Mouse (Mus musculus) neural tube, embryonic 13.5 days (tissue): ENCODE measurements at regions not wholly inside any gene's neighbourhood (a gene's known extent, or its start where the extent isn't known, plus 50 kb on each side); places are given as distances from the start of the nearest gene placed in this dataset.

Experiments used
- ATAC-seq: fragments of 200-750 bp; cut with Nextera tagmentation; 2 replicates; pipeline ENCODE4 v1.8.0; 2017; ENCODE audit warnings: low read depth, mild to moderate bottlenecking, moderate TSS enrichment, moderate library complexity
- H3K27ac ChIP-seq: fragments of 300-500 bp; sonication (generic); replicated peaks from 2 replicates; pipeline ENCODE4 v1.5.1; 2015; ENCODE audit warnings: moderate library complexity, mild to moderate bottlenecking, inconsistent platforms
- H3K27me3 ChIP-seq: fragments of 300-500 bp; sonication (generic); 2 replicates; pipeline ENCODE4 v1.6.1; 2015; ENCODE audit warnings: mild to moderate bottlenecking, inconsistent platforms
- H3K36me3 ChIP-seq: fragments of 300-500 bp; sonication (generic); 2 replicates; pipeline ENCODE4 v1.6.1; 2015; ENCODE audit warnings: mild to moderate bottlenecking, inconsistent platforms
- H3K4me1 ChIP-seq: fragments of 300-500 bp; sonication (generic); replicated peaks from 2 replicates; pipeline ENCODE4 v1.6.1; 2015; ENCODE audit warnings: inconsistent platforms
- H3K4me2 ChIP-seq: fragments of 300-500 bp; sonication (generic); 2 replicates; pipeline ENCODE4 v1.6.1; 2015; ENCODE audit warnings: inconsistent platforms, mild to moderate bottlenecking, moderate library complexity
- H3K4me3 ChIP-seq: fragments of 300-500 bp; sonication (generic); 2 replicates; pipeline ENCODE4 v1.5.1; 2015; ENCODE audit warnings: mild to moderate bottlenecking, inconsistent platforms
- H3K9ac ChIP-seq: fragments of 300-500 bp; sonication (generic); 2 replicates; pipeline ENCODE4 v1.6.1; 2015; ENCODE audit warnings: moderate library complexity, mild to moderate bottlenecking, inconsistent platforms
- H3K9me3 ChIP-seq: fragments of 300-500 bp; sonication (generic); 2 replicates; pipeline ENCODE4 v1.6.1; 2016; ENCODE audit warnings: inconsistent platforms
- WGBS: fragments of 180-500 bp; shearing (Covaris S2); methylation state at CpG from one replicate; pipeline ENCODE4 v1.1.7; 2015; 5-methylcytosine and 5-hydroxymethylcytosine counted together

DNA sequence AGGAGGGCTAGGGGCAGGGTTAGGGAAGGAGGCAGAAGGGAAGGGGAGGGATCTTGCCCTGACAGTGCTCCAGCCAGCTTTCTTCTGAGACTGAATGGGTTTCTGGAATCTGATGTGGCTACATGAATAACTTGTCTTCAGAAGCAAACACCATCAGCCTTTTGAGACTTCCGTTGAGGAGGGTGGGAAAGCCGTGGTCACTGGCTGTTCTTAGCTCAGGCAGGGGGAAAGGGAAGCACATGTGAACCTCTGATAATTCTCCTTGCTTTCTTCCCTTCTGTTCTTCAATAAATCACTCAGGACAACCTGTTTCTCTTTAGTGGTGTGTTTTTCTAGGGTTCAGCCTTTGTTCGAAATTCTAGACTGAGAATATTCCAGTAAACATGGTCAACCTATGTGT, 148.9 kb downstream of the Bcl11a start:
- no peaks in the 10 kb centered on the region for H3K36me3 ChIP-seq
- no peak overlapping the region for H3K9ac ChIP-seq
- 80% methylated on average over 3 of the region's 3 CpGs for WGBS

GRCm38 (mm10) chr11:24233376-24233775, 155.5 kb downstream of the Bcl11a start:
- Histone ChIP-seq H3K9me3 (no peaks in the 10 kb centered on the region), H3K4me1 (no peaks in the 10 kb centered on the region), H3K4me2 (no peak overlapping the region), H3K9ac (no peak overlapping the region), H3K4me3 (no peak overlapping the region), H3K27ac (no peak overlapping the region), H3K27me3 (no peaks in the 10 kb centered on the region), H3K36me3 (no peaks in the 10 kb centered on the region)
- 92% methylated on average over 11 of the region's 11 CpGs for WGBS
- no peak for ATAC-seq

More for the DNA sequence above, 148.9 kb downstream of the Bcl11a start:
- Histone ChIP-seq H3K4me3 (no peak overlapping the region), H3K4me2 (no peak overlapping the region), H3K27ac (no peak overlapping the region), H3K9me3 (no peaks in the 10 kb centered on the region), H3K27me3 (0 out of 2 replicates have a peak, but pooled peaks cover 2% of the 10 kb centered on the region), H3K4me1 (no peaks in the 10 kb centered on the region)
- ATAC-seq, result no peak

DNA sequence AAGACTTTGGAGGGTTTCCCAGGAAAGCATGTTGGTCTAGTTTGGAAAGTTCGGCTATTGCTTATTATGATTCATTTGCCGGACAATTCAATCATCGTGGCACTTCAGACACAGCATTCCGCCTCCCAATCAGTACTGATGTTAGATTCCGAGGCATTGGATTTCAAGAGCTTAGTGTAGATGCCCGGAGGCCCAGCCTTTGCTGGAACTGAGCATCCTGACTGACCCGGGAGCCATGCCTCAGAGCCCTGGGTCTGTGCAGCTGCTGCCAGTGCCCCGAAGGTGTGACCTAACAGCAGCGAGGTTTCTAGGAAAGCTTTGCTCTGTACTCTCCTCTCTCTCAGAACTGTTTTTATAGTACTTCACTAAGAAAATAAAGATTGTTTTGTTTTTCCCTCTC, 156.0 kb downstream of the Bcl11a start:
- no peaks in the 10 kb centered on the region for H3K27me3 ChIP-seq
- no peak overlapping the region for H3K27ac ChIP-seq
- no peak overlapping the region for H3K9ac ChIP-seq
- H3K4me1 ChIP-seq, result no peaks in the 10 kb centered on the region
- H3K4me2 ChIP-seq, result no peak overlapping the region
- WGBS, result 75% methylated on average over 9 of the region's 9 CpGs
- H3K9me3 ChIP-seq, result no peaks in the 10 kb centered on the region
- H3K4me3 ChIP-seq, result no peak overlapping the region
- no peak for ATAC-seq
- H3K36me3 ChIP-seq, result no peaks in the 10 kb centered on the region

DNA sequence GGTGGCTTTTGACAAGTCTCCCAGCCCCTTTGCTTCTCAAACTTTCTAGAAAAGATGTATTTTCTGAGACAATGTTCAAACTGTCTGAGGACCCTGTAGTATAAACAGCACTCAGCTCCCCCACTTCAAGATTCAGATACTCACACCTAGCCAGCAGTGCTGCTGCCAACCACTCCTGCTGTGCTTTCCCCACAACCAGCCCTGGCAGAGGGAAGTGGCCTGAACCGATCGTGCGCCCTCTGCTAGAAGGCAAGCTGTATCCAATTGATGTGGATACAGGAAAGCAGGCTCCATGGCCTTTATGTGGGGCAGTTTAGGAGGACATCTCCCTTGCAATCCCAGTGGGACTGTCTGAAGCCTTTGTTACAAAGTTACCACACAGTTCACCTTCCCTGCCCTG, 156.6 kb downstream of the Bcl11a start:
- WGBS, result 63% methylated on average over 3 of the region's 3 CpGs
- no peak overlapping the region for H3K27ac ChIP-seq
- ATAC-seq, result no peak
- no peaks in the 10 kb centered on the region for H3K27me3 ChIP-seq
- no peak overlapping the region for H3K9ac ChIP-seq
- H3K36me3 ChIP-seq, result no peaks in the 10 kb centered on the region
- H3K4me1 ChIP-seq, result no peaks in the 10 kb centered on the region
- no peaks in the 10 kb centered on the region for H3K9me3 ChIP-seq
- H3K4me2 ChIP-seq, result no peak overlapping the region
- no peak overlapping the region for H3K4me3 ChIP-seq

DNA sequence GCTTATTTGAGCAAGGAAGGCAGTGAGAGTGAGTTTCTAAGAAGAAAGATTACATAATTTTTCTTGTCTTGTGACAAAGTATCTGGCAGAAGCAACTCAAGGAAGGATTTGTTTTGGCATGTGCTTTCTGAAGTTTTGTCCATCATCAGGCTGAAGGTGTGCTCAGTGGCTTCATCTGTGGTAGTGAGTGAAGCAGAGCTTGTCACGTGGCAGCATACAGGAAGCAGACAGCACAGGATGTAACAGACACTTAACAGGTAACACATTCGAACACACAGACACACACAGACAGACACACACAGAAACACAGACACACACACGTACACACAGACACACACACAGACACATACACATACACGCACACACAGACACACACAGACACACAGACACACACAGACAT, 157.5 kb downstream of the Bcl11a start:
- no peak for ATAC-seq
- Histone ChIP-seq H3K4me1 (no peaks in the 10 kb centered on the region), H3K9ac (no peak overlapping the region), H3K4me2 (no peak overlapping the region), H3K9me3 (no peaks in the 10 kb centered on the region), H3K27me3 (no peaks in the 10 kb centered on the region), H3K36me3 (no peaks in the 10 kb centered on the region), H3K4me3 (no peak overlapping the region), H3K27ac (no peak overlapping the region)
- 90% methylated on average over 4 of the region's 4 CpGs for WGBS

DNA sequence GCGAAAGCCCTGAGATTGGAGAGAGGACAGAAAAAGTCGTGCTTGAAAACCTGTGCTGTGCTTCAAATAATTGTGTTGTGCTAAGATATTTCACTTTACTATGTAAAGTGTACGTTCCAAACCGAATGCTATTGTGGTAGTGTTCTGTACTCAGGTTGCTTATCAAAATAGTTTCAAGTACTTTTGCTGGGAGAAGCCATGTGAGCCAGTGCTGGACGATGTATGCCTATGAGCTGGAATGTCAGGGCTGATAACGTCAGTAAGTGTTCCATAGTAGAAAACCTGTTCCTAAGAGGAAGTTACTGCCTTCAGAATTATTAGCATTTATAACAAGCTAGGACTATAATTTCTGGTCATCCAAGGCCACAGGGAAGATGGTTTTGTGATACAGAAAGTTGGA, 161.8 kb downstream of the Bcl11a start:
- Histone ChIP-seq H3K9ac (no peak overlapping the region), H3K9me3 (no peaks in the 10 kb centered on the region), H3K27ac (no peak overlapping the region), H3K36me3 (no peaks in the 10 kb centered on the region), H3K4me3 (no peak overlapping the region), H3K4me2 (no peak overlapping the region), H3K27me3 (no peaks in the 10 kb centered on the region), H3K4me1 (no peaks in the 10 kb centered on the region)
- ATAC-seq, result no peak
- 90% methylated on average over 6 of the region's 6 CpGs for WGBS

DNA sequence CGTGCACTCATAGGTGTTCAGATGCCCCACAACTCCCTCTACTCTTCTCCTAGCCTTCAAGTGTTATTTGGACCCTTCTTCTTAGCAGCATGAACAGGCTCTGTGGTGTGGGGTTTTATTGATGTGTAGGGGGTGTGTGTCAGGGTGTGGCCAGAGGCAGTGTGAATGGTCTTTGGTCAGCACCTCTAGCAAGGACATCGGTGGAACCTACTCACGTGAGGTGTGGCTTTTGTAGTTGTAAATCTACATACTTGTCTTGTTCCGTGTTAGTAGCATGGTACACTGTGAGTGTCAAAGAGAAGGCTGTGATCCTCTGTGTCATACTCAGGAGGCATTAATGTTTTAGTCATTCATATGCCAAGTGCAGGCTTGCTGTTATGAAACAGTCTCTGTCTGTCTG, 164.2 kb downstream of the Bcl11a start:
- Histone ChIP-seq H3K4me1 (no peaks in the 10 kb centered on the region), H3K4me3 (no peak overlapping the region), H3K9ac (no peak overlapping the region), H3K9me3 (no peaks in the 10 kb centered on the region), H3K27me3 (no peaks in the 10 kb centered on the region), H3K4me2 (no peak overlapping the region), H3K27ac (no peak overlapping the region), H3K36me3 (no peaks in the 10 kb centered on the region)
- 76% methylated on average over 4 of the region's 4 CpGs for WGBS
- ATAC-seq, result no peak

GRCm38 (mm10) chr11:24242888-24243287, 165.0 kb downstream of the Bcl11a start:
- H3K9ac ChIP-seq, result no peak overlapping the region
- 18% methylated on average over 2 of the region's 2 CpGs for WGBS
- H3K27me3 ChIP-seq, result no peaks in the 10 kb centered on the region
- H3K36me3 ChIP-seq, result no peaks in the 10 kb centered on the region
- H3K9me3 ChIP-seq, result no peaks in the 10 kb centered on the region
- no peaks in the 10 kb centered on the region for H3K4me1 ChIP-seq
- no peak overlapping the region for H3K4me3 ChIP-seq
- no peak overlapping the region for H3K27ac ChIP-seq
- ATAC-seq, result no peak
- no peak overlapping the region for H3K4me2 ChIP-seq

DNA sequence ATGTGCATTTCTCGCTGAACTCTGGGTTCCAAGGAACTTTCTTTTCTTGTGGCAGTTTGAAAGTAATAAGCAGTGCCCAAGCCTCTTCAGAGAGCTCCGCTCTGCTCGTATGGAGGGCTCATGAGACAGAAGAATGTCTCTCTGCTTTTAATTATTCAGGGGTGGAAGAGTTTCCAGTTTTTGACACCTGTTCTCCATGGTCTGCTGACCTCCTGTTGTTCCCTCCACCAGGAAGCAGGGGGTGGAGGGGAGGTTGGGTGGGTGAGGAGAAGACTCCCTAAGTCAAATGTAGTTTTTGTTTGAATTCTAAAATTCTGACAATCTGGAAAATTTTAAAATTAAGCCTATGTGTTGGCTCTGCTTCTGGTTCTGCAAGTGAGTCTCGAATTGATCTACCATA, 167.5 kb downstream of the Bcl11a start:
- no peaks in the 10 kb centered on the region for H3K27me3 ChIP-seq
- no peaks in the 10 kb centered on the region for H3K36me3 ChIP-seq
- H3K9me3 ChIP-seq, result no peaks in the 10 kb centered on the region
- WGBS, result 82% methylated on average over 4 of the region's 4 CpGs
- H3K4me1 ChIP-seq, result no peaks in the 10 kb centered on the region; the same call in 1 of the 2 replicates
- H3K4me2 ChIP-seq, result no peak overlapping the region
- H3K27ac ChIP-seq, result no peak overlapping the region
- no peak overlapping the region for H3K9ac ChIP-seq
- no peak overlapping the region for H3K4me3 ChIP-seq
- ATAC-seq, result no peak

DNA sequence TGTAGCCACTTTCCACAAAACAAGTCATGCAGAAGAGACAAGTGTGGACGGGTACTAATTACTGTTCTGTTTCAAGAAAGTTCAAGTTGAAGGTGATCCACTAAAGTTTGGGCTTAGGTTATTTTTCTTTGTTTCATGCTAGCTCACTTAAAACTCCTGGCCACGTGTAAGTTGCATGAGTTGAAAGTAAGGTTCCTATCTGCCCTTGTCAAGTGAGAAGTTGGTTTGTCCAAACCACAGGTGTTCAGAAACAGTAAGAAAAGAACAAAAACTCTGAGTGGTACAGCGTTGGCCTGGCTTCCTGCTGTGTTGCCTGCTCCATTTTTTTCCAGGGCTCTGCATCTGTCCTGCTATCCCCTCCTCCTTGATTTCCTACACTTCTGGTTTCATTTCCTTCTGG, 168.5 kb downstream of the Bcl11a start:
- Histone ChIP-seq H3K9ac (no peak overlapping the region), H3K9me3 (no peaks in the 10 kb centered on the region), H3K4me3 (no peak overlapping the region), H3K27me3 (no peaks in the 10 kb centered on the region), H3K4me1 (no peaks in the 10 kb centered on the region; the same call in 1 of the 2 replicates), H3K36me3 (no peaks in the 10 kb centered on the region), H3K4me2 (no peak overlapping the region), H3K27ac (no peak overlapping the region)
- 78% methylated on average over 3 of the region's 3 CpGs for WGBS
- ATAC-seq, result no peak

DNA sequence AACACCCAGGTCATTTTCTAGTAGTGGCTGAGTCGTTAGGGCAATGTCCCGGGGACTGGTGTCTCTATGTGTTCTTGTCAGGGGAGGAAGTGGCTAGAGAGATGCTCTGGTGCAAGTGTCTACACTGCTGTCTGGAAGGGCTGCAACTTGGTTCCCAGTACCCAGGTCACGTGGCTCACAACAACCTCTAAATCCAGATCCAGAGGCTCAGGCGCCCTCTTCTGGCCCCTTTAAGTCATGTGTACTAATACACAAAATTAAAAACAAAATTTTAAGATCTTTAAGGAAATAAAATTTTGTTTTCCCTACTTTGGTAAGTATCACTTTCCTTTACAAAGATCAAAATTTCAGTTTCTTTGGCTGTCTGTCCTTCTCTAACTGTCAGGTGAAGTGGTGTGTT, 169.4 kb downstream of the Bcl11a start:
- Histone ChIP-seq H3K27me3 (no peaks in the 10 kb centered on the region), H3K9ac (no peak overlapping the region), H3K9me3 (no peaks in the 10 kb centered on the region), H3K4me2 (no peak overlapping the region), H3K4me1 (no peaks in the 10 kb centered on the region; the same call in 1 of the 2 replicates), H3K4me3 (no peak overlapping the region), H3K27ac (no peak overlapping the region), H3K36me3 (no peaks in the 10 kb centered on the region)
- 92% methylated on average over 4 of the region's 4 CpGs for WGBS
- ATAC-seq, result no peak

DNA sequence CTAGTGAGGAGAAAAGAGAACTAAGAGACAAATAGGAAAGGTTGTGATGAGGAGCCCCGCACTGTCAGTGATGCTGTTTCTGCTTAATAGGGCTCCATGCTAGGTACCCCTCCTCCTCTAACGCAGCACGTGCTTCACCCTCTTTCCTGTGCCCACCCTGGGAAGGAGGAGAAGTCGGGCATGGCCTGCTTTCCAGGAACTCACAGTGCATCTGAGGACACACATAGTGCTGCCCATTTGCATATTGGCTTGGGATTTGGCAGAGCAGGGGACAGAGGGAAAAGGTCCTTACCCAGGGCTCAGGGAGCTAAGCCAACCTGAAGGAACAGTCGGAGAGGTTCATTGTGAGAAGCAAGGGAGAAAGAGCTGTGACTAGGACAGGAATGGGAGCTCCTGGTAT, 173.7 kb downstream of the Bcl11a start:
- H3K27ac ChIP-seq, result no peak overlapping the region
- no peak overlapping the region for H3K9ac ChIP-seq
- no peak overlapping the region for H3K4me2 ChIP-seq
- H3K27me3 ChIP-seq, result no peaks in the 10 kb centered on the region
- H3K36me3 ChIP-seq, result no peaks in the 10 kb centered on the region
- 59% methylated on average over 5 of the region's 5 CpGs for WGBS
- ATAC-seq, result no peak
- H3K9me3 ChIP-seq, result no peaks in the 10 kb centered on the region
- peaks cover 7% of the 10 kb centered on the region; the same call in 1 of the 2 replicates for H3K4me1 ChIP-seq
- H3K4me3 ChIP-seq, result no peak overlapping the region

DNA sequence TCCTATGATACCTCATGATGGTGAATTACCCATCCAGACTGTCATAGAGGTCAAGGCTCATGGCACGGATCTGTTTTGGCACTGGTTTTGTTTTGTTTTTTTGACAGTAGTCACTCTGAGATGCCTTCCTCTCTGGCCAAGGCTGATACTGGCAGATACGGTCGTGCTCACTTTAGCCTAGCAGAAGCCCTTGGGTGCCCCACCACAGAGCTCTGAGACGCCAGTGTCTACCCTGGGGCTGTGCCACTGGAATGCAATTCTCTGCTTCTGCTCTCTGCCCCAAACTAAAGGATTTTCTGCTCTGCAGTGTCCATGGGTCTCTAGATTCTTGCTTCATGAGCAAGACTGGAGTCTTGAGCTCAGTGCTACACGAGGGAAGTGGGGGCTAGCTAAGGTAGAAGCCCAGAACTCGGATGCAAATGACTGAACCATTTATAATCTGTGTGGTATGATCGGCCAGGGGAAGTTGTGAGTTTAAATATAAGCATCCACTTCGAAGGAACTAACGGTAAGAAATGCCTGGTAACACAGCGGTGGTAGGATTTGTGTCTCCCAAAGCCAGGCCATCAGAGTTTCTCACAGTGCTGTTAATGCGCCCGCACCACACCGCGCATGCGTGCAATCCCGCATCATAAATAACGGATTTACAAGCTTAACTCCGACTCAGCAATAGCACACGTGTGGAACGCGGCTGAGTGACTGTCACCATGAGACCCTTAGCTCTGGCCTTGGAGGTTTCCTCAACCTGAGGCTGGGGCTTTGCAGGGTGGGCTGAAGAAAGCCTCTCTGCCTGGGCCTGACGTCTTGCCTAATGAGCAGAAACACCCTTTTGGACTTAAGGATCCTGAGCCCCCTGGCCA, 177.6 kb downstream of the Bcl11a start:
- H3K4me1 ChIP-seq, result 0 out of 2 replicates have a peak, but pooled peaks cover 7% of the 10 kb centered on the region
- 79% methylated on average over 22 of the region's 22 CpGs for WGBS

More for the DNA sequence above, 177.6 kb downstream of the Bcl11a start:
- 0 out of 2 replicates have a peak overlapping the region, but pooled peaks have one; percentile 18 for H3K4me2 ChIP-seq
- no peaks in the 10 kb centered on the region for H3K36me3 ChIP-seq
- peak; percentile 53 for ATAC-seq
- no peak overlapping the region for H3K4me3 ChIP-seq
- H3K27ac ChIP-seq, result no peak overlapping the region
- H3K27me3 ChIP-seq, result no peaks in the 10 kb centered on the region
- no peaks in the 10 kb centered on the region for H3K9me3 ChIP-seq
- H3K9ac ChIP-seq, result no peak overlapping the region
